Mouse (Mus musculus): ENCODE measurements around the gene Krt4. TPM values are rescaled to one million over a fixed set of nuclear protein-coding genes. Genes with fewer than 3 reads are reported as not detected.
A peak's percentile ranks its signal among the peaks of the same experiment; 100 is the strongest.

Gene Krt4
- not detected in 2 replicates for total RNA-seq (2021)
- long read RNA-seq, result 0 reads

GRCm38 (mm10) chr15:101924635-101925034 lies at the start of gene Krt4:
Gene Krt4 (minus strand): TSS chr15:101924735.
- no peak for DNase-seq

DNA sequence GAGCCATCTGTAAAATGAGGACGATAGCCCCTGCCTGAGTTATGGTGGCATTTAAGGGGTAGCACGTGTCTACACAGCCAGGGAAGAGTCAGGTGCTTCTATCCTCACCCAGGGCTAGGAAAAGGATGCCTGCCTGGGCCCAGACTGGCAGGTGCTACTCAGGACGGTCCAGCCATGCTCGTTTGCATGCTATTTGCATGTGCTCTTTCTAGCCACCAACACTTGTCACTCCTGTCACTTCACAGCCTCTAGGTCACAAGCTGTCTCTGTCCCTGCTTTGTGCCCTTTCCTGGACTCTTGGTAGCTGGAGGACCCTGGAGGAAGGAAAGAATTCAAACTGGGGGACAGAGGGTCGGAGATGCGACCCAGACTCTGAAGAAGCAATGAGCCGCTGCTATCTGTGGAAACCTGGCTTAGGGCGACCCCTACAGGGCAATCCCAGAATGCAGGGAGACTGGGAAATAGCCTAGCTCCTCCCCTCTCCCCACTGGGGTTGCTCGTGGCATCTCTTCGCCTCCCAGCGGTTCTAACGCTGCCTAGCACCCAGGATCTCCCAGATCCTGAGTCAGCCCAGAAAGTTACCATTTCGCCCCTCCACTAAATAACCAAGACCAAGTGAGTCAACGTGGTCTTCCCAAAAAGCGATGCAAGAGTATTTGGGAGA lies 49.0 kb upstream of the Krt4 start:
- peak; percentile 94 for DNase-seq

GRCm38 (mm10) chr15:101970536-101970935 lies 46.0 kb upstream of the Krt4 start:
- DNase-seq, result peak; percentile 58

GRCm38 (mm10) chr15:101966808-101967207 lies 42.3 kb upstream of the Krt4 start:
- DNase-seq, result no peak

DNA sequence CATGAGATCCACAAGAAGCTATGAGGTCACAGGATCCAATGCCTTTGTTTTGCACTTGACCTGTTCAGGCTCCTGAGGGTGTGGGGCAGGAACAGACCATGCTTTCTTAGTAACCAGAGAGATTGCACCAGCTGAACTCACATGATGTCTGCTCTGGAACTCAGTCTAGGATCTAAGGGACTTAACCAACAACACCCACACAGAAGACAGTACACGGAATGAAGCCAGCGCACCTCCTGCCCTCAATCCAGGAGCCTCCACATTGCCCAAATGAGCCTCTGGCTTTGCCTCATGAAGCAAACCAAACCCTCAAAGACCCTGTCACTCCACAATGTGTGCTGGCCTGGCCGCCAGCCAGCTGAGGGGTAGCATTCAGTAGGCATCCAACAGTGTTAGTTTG lies 34.4 kb upstream of the Krt4 start:
- DNase-seq, result no peak

- DNase-seq, result no peak
Measured at GRCm38 (mm10) chr15:101954187-101954586, 29.7 kb upstream of the Krt4 start, which contains the start of gene Krt78. Gene Krt78 (minus strand): TSS chr15:101954287.

DNA sequence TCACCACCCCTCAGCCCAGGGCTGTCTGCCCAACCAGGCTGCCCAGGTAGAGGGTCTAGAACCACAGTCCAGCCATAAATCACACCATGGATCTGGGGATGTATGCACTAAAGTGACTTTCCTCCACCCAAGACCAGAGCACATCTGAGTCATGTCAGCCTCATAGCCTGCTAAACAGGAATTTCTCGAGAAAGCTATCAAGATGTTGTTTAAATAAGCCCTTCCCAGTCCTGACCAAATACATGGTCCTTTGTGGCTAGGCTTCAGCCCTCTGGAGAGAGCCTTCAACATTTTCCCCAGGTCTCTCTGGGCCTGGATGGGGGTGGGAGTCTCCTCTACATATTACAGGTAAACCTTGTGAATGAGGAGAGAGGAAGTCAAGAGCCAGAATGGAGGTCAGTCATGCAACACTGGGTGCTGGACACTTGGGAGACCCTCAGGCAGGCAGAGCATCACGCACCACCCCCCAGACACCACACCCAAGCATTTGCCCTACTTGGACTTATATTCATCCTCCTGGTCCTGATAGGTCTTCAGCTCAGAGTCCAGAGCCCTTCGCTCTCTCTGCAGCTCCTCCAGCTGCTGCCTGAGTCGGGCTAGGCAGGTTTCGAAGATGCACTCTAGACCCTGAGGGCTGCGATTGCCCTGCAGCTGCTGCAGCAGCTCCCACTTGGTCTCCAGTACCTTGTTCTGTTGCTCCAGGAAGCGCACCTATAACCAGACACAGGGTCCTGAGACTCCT lies 28.4 kb upstream of the Krt4 start:
- no peak for DNase-seq

- DNase-seq, result no peak
Measured at GRCm38 (mm10) chr15:101945430-101945829, 20.9 kb upstream of the Krt4 start.

- no peak for DNase-seq
Measured at GRCm38 (mm10) chr15:101941948-101942347, 17.4 kb upstream of the Krt4 start.

DNA sequence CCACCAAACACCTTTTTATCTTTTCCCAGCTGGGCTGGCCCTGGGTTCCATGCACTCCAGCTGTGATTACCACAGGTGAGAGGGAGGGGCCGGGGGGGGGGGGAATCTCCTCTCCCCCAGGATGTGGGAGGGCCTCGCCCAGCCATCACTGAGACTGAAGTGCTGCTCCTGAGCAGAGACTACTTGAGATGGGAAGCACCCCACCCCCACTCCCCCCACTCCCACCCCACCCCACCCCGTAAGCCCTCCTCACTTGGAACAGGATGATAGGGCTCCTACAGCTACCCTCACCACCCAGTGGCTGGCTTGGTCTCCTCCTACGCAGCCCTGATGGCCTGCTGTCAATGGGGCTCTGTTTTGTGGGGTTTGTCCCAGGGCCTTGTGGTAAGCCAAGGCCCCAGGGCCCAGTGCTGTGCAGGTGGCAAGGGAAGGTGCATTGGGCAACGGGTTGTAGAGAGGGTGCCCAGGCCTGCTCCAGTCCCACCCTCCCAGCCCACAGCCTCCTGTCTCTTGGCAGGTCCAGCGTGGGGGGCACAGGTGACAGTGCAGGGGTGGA lies 15.8 kb upstream of the Krt4 start, which contains the start of gene Krt79:
Gene Krt79, minus strand, starts transcription at position 51 of the 556 bp plus-strand sequence.
- no peak for DNase-seq

GRCm38 (mm10) chr15:101938600-101939308 lies 14.2 kb upstream of the Krt4 start:
- DNase-seq, result peak; percentile 15

DNA sequence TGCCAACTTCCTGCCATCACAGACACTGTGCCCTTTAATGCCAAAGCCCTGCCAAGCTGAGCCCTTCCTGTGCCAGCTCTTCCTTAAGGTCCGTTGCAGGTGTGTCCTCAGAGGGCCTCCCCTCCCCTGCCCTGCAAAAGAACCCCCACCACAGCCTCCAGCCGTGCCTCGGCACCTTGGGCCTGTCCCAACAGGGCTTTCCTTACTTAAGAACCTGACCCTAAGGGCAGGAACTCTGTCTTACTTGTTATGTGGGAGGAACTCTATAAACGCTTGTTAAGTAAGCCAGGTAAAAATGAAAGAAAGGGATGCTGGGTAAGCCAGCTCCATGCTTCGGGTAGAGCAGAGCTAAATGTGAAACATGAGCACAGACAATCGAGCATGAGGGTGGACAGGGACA lies 8.5 kb upstream of the Krt4 start:
- no peak for DNase-seq

DNA sequence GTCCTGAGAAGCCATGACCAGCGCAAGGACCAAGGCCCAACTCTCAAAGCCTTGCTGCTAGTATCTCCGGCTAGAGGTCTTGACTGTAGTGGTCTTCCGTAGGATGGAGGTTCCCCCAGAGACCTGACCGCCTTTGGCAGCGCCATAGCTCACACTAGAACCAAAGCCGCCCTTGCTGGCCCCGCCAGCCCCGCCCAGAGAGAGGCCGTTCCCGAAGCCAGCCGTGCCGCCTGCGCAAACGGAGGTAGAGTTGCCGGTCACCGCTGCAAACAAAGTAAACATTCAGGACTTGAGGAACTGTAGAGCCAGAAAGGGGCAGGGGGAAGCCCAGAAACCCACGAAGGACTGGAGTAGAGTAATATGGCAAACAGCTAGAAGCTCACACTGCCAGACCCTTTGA lies 5.1 kb upstream of the Krt4 start:
- DNase-seq, result peak; percentile 55

DNA sequence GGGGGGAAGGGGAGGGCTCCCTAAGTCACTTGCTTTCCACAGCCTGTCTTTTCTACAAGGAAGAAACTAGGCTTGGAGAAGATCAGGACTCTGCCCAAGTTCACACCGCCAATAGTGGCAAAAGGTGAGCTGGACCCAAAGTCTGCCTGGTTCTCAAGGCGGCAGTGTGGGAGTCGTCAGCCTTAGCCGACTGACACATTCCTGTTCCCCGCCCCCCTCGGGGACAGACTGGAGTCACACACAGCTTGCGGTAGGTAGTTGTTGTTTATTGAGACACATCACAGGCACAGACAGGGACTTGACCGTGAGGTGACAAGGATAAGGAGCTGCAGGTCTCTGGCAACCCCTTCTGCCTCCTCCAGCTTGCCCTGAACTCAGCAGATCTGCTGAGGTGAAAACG lies 4.6 kb upstream of the Krt4 start:
- DNase-seq, result peak; percentile 26

GRCm38 (mm10) chr15:101927340-101928080 lies 3.0 kb upstream of the Krt4 start:
- peak; percentile 66 for DNase-seq

GRCm38 (mm10) chr15:101925041-101925440 lies 506 bp upstream of the Krt4 start:
- DNase-seq, result no peak

- no peak for DNase-seq
Measured at GRCm38 (mm10) chr15:101922296-101922695, 2.2 kb downstream of the Krt4 start.

DNA sequence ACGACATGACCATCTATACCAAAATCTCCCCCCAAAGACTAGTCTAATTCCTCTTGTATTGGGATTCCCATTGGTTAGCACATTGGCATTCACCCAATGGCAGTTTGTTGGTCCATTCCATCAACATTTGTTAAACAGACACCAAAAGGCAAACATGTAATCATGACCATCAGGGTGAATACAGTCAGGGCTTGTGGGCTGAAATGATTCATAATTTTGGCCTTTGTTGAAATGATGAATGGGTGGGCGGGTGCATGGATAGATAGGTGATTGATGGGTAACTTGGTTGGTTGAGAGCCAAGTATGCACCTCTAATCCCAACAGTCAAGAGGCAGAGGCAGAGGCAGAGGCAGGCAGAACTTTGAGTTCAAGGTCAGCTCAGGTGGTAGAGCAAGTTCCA lies 8.5 kb downstream of the Krt4 start:
- DNase-seq, result no peak

DNA sequence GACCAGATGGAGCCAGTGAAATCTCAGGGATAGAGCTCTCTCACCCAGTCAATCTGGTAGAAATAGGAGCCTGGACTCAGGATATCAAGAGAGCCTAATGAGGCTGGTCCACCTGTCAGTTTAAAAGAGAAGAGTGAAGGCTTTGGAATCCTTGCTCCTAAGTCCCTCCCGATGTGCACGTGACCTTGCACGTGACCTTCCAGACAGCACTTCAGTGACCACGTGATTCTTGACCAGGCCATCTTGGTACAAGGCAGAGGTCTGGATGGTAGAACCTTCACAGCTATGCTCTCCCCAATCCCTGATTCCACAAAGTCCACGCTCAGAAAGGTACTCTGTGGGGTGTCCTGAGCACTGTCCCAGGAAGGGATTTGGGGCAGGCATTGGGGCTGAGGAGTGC lies 19.7 kb downstream of the Krt4 start:
- DNase-seq, result no peak

GRCm38 (mm10) chr15:101902171-101903149 lies 22.1 kb downstream of the Krt4 start:
- DNase-seq, result no peak

- DNase-seq, result no peak
Measured at GRCm38 (mm10) chr15:101895216-101895615, 29.3 kb downstream of the Krt4 start.

Measured in adrenal gland, postnatal 25 days (tissue).